Mouse (Mus musculus) heart, adult 2 months (tissue): ENCODE data around the gene Ankrd61. TPM values are rescaled to one million over a fixed set of nuclear protein-coding genes. Genes with fewer than 3 reads are reported as not detected.

ENCODE experiments used
- DNase-seq, 2 experiments: peaks; one replicate each; pipeline ENCODE4 v3.0.0; 2021
- H3K27ac ChIP-seq: fragments of 200-600 bp; 2 replicates; pipeline ENCODE4 v1.8.1; 2022
- H3K27me3 ChIP-seq: fragments of 200-500 bp; 2 replicates; pipeline ENCODE4 v1.6.1; 2012; ENCODE audit warnings: mild to moderate bottlenecking, low read length, inconsistent platforms, mixed read lengths; ENCODE audit not compliant: control insufficient read depth, insufficient read depth
- H3K36me3 ChIP-seq: fragments of 200-500 bp; 2 replicates; pipeline ENCODE4 v1.6.1; 2012; ENCODE audit warnings: low read length, inconsistent platforms; ENCODE audit not compliant: control insufficient read depth, insufficient read depth
- H3K4me1 ChIP-seq: fragments of 200-500 bp; 2 replicates; pipeline ENCODE4 v1.6.1; 2011; ENCODE audit warnings: low read length; ENCODE audit not compliant: control insufficient read depth, insufficient read depth
- H3K4me3 ChIP-seq: fragments of 200-600 bp; 2 replicates; pipeline ENCODE4 v1.8.1; 2022
- H3K79me2 ChIP-seq: fragments of 200-500 bp; replicated peaks from 2 replicates; pipeline ENCODE4 v1.6.1; 2012; ENCODE audit warnings: mild to moderate bottlenecking, inconsistent platforms, low read length, moderate library complexity, mixed read lengths; ENCODE audit not compliant: control insufficient read depth, insufficient read depth
- H3K9ac ChIP-seq: fragments of 200-500 bp; 2 replicates; pipeline ENCODE4 v1.6.1; 2012; ENCODE audit warnings: low read depth, mild to moderate bottlenecking, control low read depth, inconsistent platforms, low read length, mixed read lengths
- CTCF ChIP-seq: fragments of 200-600 bp; IDR thresholded peaks from 2 replicates; pipeline ENCODE4 v1.8.1; 2022; ENCODE audit warnings: antibody characterized with exemption, mild to moderate bottlenecking, moderate library complexity
- EP300 ChIP-seq: fragments of 200-500 bp; IDR thresholded peaks from 2 replicates; pipeline ENCODE4 v1.6.1; 2011; ENCODE audit warnings: low read depth, low read length, control low read depth; ENCODE audit not compliant: insufficient read depth
- POLR2A ChIP-seq: fragments of 200-500 bp; IDR thresholded peaks from 2 replicates; pipeline ENCODE4 v1.6.1; 2011; ENCODE audit warnings: mild to moderate bottlenecking, low read depth, low read length, control low read depth; ENCODE audit not compliant: insufficient read depth
- WGBS: fragments of 180-500 bp; shearing (Covaris S2); methylation state at CpG from one replicate; pipeline ENCODE4 v1.1.7; 2018; 5-methylcytosine and 5-hydroxymethylcytosine counted together
- intact Hi-C: fragments of 180-260 bp; cut with DNase I; formaldehyde crosslinking; loops from one replicate; pipeline ENCODE4 v1.15.1; 2025
- polyA plus RNA-seq: library from polyadenylated mRNA; depleted of rRNA; stranded (reverse); fragments of >200 nt; gene quantifications from 2 replicates; pipeline ENCODE4 v1.2.3, GENCODE M21; 2012; rRNA removed
- total RNA-seq, 2 experiments: library from RNA; stranded (reverse); gene quantifications; 2 replicates each; pipeline ENCODE4 v1.2.3; 2021

Gene Ankrd61
- total and polyA plus RNA-seq, 3 experiments = 0.10 TPM; not detected in 2

- Histone ChIP-seq H3K27ac (no peak overlapping the region), H3K27me3 (no peaks in the 10 kb centered on the region), H3K4me1 (no peaks in the 10 kb centered on the region), H3K79me2 (no peaks in the 10 kb centered on the region), H3K36me3 (no peaks in the 10 kb centered on the region), H3K4me3 (no peak overlapping the region), H3K9ac (no peak overlapping the region)
- TF ChIP-seq CTCF (no peak), POLR2A (no peak), EP300 (no peak)
- intact Hi-C loops = no loop called here
- WGBS = 64% methylated on average over 4 of the region's 4 CpGs
- DNase-seq = no peak
Measured at GRCm38 (mm10) chr5:143874571-143874970, 22.9 kb downstream of the Ankrd61 start.

- Histone ChIP-seq H3K4me3 (no peak overlapping the region), H3K27ac (no peak overlapping the region), H3K9ac (no peak overlapping the region), H3K4me1 (no peaks in the 10 kb centered on the region), H3K79me2 (no peaks in the 10 kb centered on the region), H3K27me3 (no peaks in the 10 kb centered on the region), H3K36me3 (no peaks in the 10 kb centered on the region)
- WGBS = 84% methylated on average over 11 of the region's 11 CpGs
- no peak for TF ChIP-seq POLR2A
- TF ChIP-seq EP300 = no peak
- no peak for TF ChIP-seq CTCF
- intact Hi-C loops = no loop called here
- no peak for DNase-seq
Measured at GRCm38 (mm10) chr5:143871547-143872169, 25.8 kb downstream of the Ankrd61 start.

Other genes with a start within 250 kb of the Ankrd61 start
- gene Usp42, start 165.4 kb downstream of the Ankrd61 start, total RNA-seq = 1 to 10 TPM; 5.3 to 6.2 TPM
- gene Usp42, start 165.4 kb downstream of the Ankrd61 start, polyA plus RNA-seq = 2.5 and 3.9 TPM in 2 replicates
- gene Eif2ak1, start 79.9 kb downstream of the Ankrd61 start, total RNA-seq = 10 to 100 TPM; 19.2 to 21.4 TPM
- gene Eif2ak1, start 79.9 kb downstream of the Ankrd61 start, polyA plus RNA-seq = 11.9 and 18.4 TPM in 2 replicates
- gene Aimp2, start 12.2 kb upstream of the Ankrd61 start, total RNA-seq = 10 to 100 TPM; 30.4 to 32.5 TPM
- 40.6 and 50.4 TPM in 2 replicates for gene Aimp2, start 12.2 kb upstream of the Ankrd61 start, polyA plus RNA-seq
- gene Pms2, start 12.3 kb upstream of the Ankrd61 start, total RNA-seq = 1 to 10 TPM; 3.3 to 3.5 TPM
- gene Pms2, start 12.3 kb upstream of the Ankrd61 start, polyA plus RNA-seq = 1.5 and 3.9 TPM in 2 replicates
- gene Gm42421, start 30.5 kb upstream of the Ankrd61 start, total RNA-seq = not detected
- 0.18 and 0.32 TPM in 2 replicates for gene Gm42421, start 30.5 kb upstream of the Ankrd61 start, polyA plus RNA-seq
- gene Rsph10b, start 35.4 kb upstream of the Ankrd61 start, total RNA-seq = under 1 TPM in 1 of 2 experiments, not detected in 1; 0.30 TPM
- gene Rsph10b, start 35.4 kb upstream of the Ankrd61 start, polyA plus RNA-seq = 0.47 and 0.50 TPM in 2 replicates
- 10 to 100 TPM; 25.0 to 29.6 TPM for gene Ccz1, start 117.2 kb upstream of the Ankrd61 start, total RNA-seq
- 9.3 and 16.7 TPM in 2 replicates for gene Ccz1, start 117.2 kb upstream of the Ankrd61 start, polyA plus RNA-seq
- gene Ocm, start 129.0 kb upstream of the Ankrd61 start, total RNA-seq = not detected
- gene Ocm, start 129.0 kb upstream of the Ankrd61 start, polyA plus RNA-seq = not detected in 2 replicates
- 10 to 100 TPM; 27.9 to 30.3 TPM for gene Lmtk2, start 202.8 kb upstream of the Ankrd61 start, total RNA-seq
- gene Lmtk2, start 202.8 kb upstream of the Ankrd61 start, polyA plus RNA-seq = 12.5 and 18.2 TPM in 2 replicates